Mouse (Mus musculus) cortical plate, adult 2 months (tissue): ENCODE data around the gene Trpm3.

Experiments
- CTCF ChIP-seq: fragments of 200-500 bp; IDR thresholded peaks from 2 replicates; pipeline ENCODE4 v1.5.1; 2011; ENCODE audit warnings: mild to moderate bottlenecking, control low read depth, low read length; ENCODE audit not compliant: insufficient read depth; ENCODE audit errors: extremely low read depth
- POLR2A ChIP-seq: fragments of 200-500 bp; IDR thresholded peaks from 2 replicates; pipeline ENCODE4 v1.6.1; 2011; ENCODE audit warnings: mild to moderate bottlenecking, low read length, control low read depth; ENCODE audit not compliant: insufficient read depth; ENCODE audit errors: extremely low read depth

GRCm38 (mm10) chr19:22473030-22473712 lies 334.3 kb downstream of the Trpm3 start:
- TF ChIP-seq CTCF (no peak), POLR2A (no peak)
